Mouse (Mus musculus) heart, postnatal 0 days (tissue): Measurements from ENCODE around the gene Rbfox3. TPM values are rescaled to one million over a fixed set of nuclear protein-coding genes. Genes with fewer than 3 reads are reported as not detected.

Experiments
- ATAC-seq: fragments of 200-750 bp; cut with Nextera tagmentation; 2 replicates; pipeline ENCODE4 v1.8.0; 2017; ENCODE audit warnings: low read depth, moderate number of reproducible peaks, moderate library complexity; ENCODE audit not compliant: insufficient read depth
- DNase-seq: peaks from one replicate; pipeline ENCODE4 v3.0.0-alpha.2; 2016; ENCODE audit warnings: low spot score
- H3K27ac ChIP-seq: fragments of 300-500 bp; sonication (generic); 2 replicates; pipeline ENCODE4 v1.5.1; 2014; ENCODE audit warnings: low read depth, mild to moderate bottlenecking
- H3K27me3 ChIP-seq: fragments of 300-500 bp; sonication (generic); 2 replicates; pipeline ENCODE4 v1.6.1; 2014; ENCODE audit warnings: low read length, mixed read lengths; ENCODE audit not compliant: control insufficient read depth, insufficient read depth
- H3K36me3 ChIP-seq: fragments of 300-500 bp; sonication (generic); replicated peaks from 2 replicates; pipeline ENCODE4 v1.6.1; 2014; ENCODE audit warnings: low read length, mixed read lengths; ENCODE audit not compliant: control insufficient read depth, insufficient read depth
- H3K4me1 ChIP-seq: fragments of 300-500 bp; sonication (generic); 2 replicates; pipeline ENCODE4 v1.6.1; 2014; ENCODE audit warnings: antibody characterized with exemption; ENCODE audit not compliant: control insufficient read depth, insufficient read depth
- H3K4me2 ChIP-seq: fragments of 300-500 bp; sonication (generic); 2 replicates; pipeline ENCODE4 v1.6.1; 2014; ENCODE audit warnings: low read depth, mild to moderate bottlenecking, low read length, moderate library complexity
- H3K4me3 ChIP-seq: fragments of 300-500 bp; sonication (generic); 2 replicates; pipeline ENCODE4 v1.5.1; 2014; ENCODE audit warnings: low read depth, low read length
- H3K9ac ChIP-seq: fragments of 300-500 bp; sonication (generic); replicated peaks from 2 replicates; pipeline ENCODE4 v1.6.1; 2014; ENCODE audit warnings: low read depth, low read length, mixed read lengths
- H3K9me3 ChIP-seq: fragments of 300-500 bp; sonication (generic); replicated peaks from 2 replicates; pipeline ENCODE4 v1.6.1; 2016; ENCODE audit warnings: low read length; ENCODE audit not compliant: control insufficient read depth
- CTCF ChIP-seq: IDR thresholded peaks from 2 replicates; pipeline ENCODE4 v1.5.1; 2016; ENCODE audit warnings: antibody characterized with exemption, control low read depth, low read depth
- EP300 ChIP-seq: IDR thresholded peaks from 2 replicates; pipeline ENCODE4 v1.6.1; 2016; ENCODE audit warnings: antibody characterized with exemption, low read depth
- WGBS: fragments of 180-500 bp; shearing (Covaris S2); extraction: QIAGEN DNeasy Blood & Tissue Kit; methylation state at CpG from one replicate; pipeline ENCODE4 v1.1.7; 2014; 5-methylcytosine and 5-hydroxymethylcytosine counted together
- polyA plus RNA-seq: library from polyadenylated mRNA; unstranded; fragments of >200 nt; fragmentation: Nextera tagmentation; extraction: Ambion mirVana; gene quantifications from 2 replicates; pipeline ENCODE4 v1.2.1, GENCODE M21; 2015
- total RNA-seq: library from RNA; depleted of rRNA; stranded (reverse); fragments of >200 nt; gene quantifications from 2 replicates; pipeline ENCODE4 v1.2.3, GENCODE M21; 2014; ENCODE audit warnings: low replicate concordance

The Rbfox3 gene
- total and polyA plus RNA-seq, 2 experiments from 2014 or later, result 0.08 to 1.2 TPM

DNA sequence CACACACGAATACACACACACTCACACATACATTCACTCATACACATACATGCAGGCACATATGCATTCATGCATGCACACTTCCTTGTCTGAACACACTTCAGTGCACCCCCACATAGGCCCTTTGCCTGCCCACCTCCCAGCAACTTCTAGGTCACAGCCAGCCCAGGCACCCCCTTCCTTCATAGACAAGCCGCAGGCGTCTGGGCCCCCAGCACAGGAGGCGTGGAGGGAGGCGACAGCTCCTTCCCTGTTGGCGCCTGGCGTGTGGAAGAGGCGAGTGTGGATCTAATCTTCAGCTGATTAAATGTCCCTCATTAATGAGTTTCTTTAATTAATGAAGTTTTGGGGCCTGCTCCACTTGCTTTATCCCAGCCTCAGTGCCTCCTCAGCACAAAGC is 381.1 kb downstream of the Rbfox3 start:
- Histone ChIP-seq H3K36me3 (no peaks in the 10 kb centered on the region), H3K4me1 (no peaks in the 10 kb centered on the region), H3K9ac (no peak overlapping the region), H3K4me3 (no peak overlapping the region), H3K4me2 (no peak overlapping the region), H3K27ac (no peak overlapping the region), H3K9me3 (no peaks in the 10 kb centered on the region), H3K27me3 (peaks cover 24% of the 10 kb centered on the region; the same call in 1 of the 2 replicates)
- TF ChIP-seq CTCF (no peak), EP300 (no peak)
- 73% methylated on average over 8 of the region's 8 CpGs for WGBS
- ATAC-seq (no peak), DNase-seq (no peak)

DNA sequence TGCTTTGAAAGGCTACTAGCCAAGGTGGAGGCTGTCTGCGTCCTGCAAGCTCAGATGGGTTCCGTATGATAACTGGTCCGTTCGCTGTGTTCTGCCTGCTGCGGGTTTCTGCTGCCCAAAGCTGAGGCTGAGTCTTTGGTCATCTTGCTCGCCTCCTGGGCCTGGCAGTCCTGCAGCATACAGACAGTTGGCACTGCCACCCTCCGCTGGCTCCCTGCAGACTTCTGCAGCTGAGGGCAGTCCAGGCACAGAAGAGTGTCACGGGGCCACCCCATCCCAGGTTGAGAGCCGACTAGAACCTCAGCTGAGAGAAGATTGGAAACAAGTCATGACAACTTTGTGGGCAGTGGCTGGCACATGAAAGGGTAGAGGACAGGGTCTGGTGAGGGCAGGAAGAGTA is 382.6 kb downstream of the Rbfox3 start:
- no peak for ATAC-seq
- DNase-seq, result no peak
- WGBS, result 80% methylated on average over 9 of the region's 9 CpGs
- Histone ChIP-seq H3K9ac (no peak overlapping the region), H3K27ac (no peak overlapping the region), H3K36me3 (no peaks in the 10 kb centered on the region), H3K9me3 (no peaks in the 10 kb centered on the region), H3K4me2 (no peak overlapping the region), H3K27me3 (peaks cover 9% of the 10 kb centered on the region; the same call in 1 of the 2 replicates), H3K4me3 (no peak overlapping the region), H3K4me1 (no peaks in the 10 kb centered on the region)
- TF ChIP-seq CTCF (no peak), EP300 (no peak)

DNA sequence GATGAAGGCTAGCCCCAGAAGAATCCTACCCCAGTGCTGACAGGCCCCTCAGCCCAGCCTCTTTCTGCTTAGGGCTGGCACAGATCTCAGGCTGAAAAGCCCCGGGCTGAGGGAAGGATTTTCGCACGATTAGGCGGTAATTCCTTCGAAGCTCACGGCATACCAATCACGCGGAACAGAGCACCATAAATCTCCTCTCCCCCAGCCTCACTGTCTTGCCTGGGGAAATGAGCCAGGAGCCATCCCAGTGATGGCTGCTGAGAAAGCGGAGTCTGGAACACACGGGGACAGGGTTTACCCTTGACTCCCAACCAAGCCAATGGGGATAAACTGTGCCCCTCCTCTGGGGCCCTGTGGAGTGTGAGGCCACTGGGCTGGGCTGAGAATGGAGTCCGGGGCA is 386.3 kb downstream of the Rbfox3 start:
- Histone ChIP-seq H3K36me3 (no peaks in the 10 kb centered on the region), H3K4me2 (no peak overlapping the region), H3K27me3 (peaks cover 20% of the 10 kb centered on the region; the same call in 1 of the 2 replicates), H3K27ac (no peak overlapping the region), H3K4me1 (no peaks in the 10 kb centered on the region), H3K4me3 (no peak overlapping the region), H3K9me3 (no peaks in the 10 kb centered on the region), H3K9ac (no peak overlapping the region)
- DNase-seq (no peak), ATAC-seq (no peak)
- 72% methylated on average over 11 of the region's 11 CpGs for WGBS
- TF ChIP-seq CTCF, result no peak
- TF ChIP-seq EP300, result no peak

DNA sequence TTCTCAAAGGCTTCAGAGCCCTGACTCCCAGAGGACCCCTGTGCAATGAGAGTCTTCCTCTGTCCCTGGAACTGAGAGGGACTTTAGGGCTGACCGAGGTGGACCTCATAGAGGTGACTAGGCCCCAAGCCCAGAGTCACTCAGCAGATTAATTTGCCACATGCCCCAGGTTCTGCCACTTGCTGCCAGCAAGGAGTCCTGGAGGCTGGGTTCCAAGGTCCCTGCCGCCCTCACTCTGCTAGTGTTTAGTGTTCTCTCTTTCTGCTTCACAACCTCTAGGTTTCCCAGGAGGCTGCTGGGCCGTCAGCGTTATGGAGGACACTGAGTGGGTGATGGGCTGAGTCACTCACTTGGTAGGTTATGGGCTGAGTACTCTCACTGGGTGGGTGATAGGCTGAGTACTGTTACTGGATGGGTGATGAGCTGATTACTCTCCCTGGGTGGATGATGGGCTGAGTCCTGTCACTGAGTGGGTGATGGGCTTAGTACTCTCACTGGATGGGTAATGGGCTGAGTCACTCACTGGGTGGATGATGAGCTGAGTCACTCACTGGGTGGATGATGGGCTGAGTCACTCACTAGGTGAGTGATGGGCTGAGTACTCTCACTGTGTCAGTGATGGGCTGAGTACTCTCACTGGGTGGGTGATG is 387.8 kb downstream of the Rbfox3 start:
- Histone ChIP-seq H3K4me3 (no peak overlapping the region), H3K4me1 (peaks cover 8% of the 10 kb centered on the region; the same call in 1 of the 2 replicates), H3K9me3 (no peaks in the 10 kb centered on the region), H3K27me3 (peaks cover 24% of the 10 kb centered on the region; the same call in 1 of the 2 replicates), H3K27ac (no peak overlapping the region), H3K36me3 (no peaks in the 10 kb centered on the region), H3K4me2 (no peak overlapping the region), H3K9ac (no peak overlapping the region)
- 67% methylated on average over 4 of the region's 4 CpGs for WGBS
- ATAC-seq, result no peak
- no peak for DNase-seq
- TF ChIP-seq EP300 (no peak), CTCF (no peak)

DNA sequence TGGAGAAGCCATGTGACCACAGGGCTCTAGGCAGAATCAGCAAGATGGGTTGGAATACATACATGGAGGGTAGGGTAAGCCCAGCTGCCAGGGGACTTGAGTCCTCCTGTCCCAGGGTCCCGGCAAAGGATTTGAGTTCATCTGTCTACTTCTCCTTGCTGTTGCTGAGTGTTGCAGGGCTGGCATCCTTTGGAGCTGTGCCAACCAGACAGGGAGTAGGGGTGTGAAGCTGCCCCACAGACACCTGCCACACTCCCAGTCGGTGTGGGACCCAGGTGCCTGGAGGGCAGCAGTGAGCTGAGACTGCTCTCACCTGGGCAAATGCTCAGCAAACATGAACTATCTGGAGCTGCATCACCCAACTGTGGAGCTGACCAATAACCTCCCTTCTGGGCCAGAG is 390.5 kb downstream of the Rbfox3 start:
- peaks cover 22% of the 10 kb centered on the region for H3K4me1 ChIP-seq

DNA sequence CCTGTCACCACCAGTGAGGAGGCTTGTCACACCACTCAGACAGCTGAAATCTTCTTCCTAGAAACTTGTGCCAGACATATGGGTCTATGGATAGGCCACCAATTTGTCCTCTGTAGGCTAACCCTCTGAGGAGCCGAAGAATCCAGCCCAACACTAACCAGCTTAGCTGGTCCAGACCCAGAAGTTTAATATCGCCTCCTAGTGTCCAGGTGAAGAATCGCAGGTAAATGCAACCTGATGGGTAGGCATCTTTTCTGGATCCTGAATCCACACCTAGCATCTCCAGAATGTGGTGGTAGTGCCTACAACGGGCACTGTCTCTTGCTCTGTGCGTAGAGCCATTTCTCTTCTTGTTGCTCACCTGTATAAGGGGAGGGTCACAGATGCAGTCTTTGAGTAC is 391.1 kb downstream of the Rbfox3 start:
- peaks cover 19% of the 10 kb centered on the region; the same call in 1 of the 2 replicates for H3K27me3 ChIP-seq
- no peak overlapping the region for H3K4me2 ChIP-seq
- no peak for DNase-seq
- 52% methylated on average over 5 of the region's 5 CpGs for WGBS
- no peaks in the 10 kb centered on the region for H3K36me3 ChIP-seq
- no peak overlapping the region for H3K9ac ChIP-seq
- H3K4me3 ChIP-seq, result no peak overlapping the region
- H3K4me1 ChIP-seq, result peaks cover 27% of the 10 kb centered on the region
- no peak for ATAC-seq
- H3K9me3 ChIP-seq, result no peaks in the 10 kb centered on the region
- no peak overlapping the region for H3K27ac ChIP-seq
- TF ChIP-seq EP300 (no peak), CTCF (0 out of 2 replicates have a peak, but pooled peaks have one; percentile 6)

More for the DNA sequence above, 390.5 kb downstream of the Rbfox3 start:
- Histone ChIP-seq H3K27me3 (peaks cover 19% of the 10 kb centered on the region; the same call in 1 of the 2 replicates), H3K4me3 (no peak overlapping the region), H3K36me3 (no peaks in the 10 kb centered on the region), H3K9me3 (no peaks in the 10 kb centered on the region), H3K9ac (no peak overlapping the region), H3K4me2 (no peak overlapping the region), H3K27ac (no peak overlapping the region)
- DNase-seq (no peak), ATAC-seq (no peak)
- WGBS, result 83% methylated on average over 2 of the region's 2 CpGs
- TF ChIP-seq EP300, result no peak
- TF ChIP-seq CTCF, result no peak
